Mouse (Mus musculus): ENCODE measurements at regions not wholly inside any gene's neighbourhood (a gene's known extent, or its start where the extent isn't known, plus 50 kb on each side); places are given as distances from the start of the nearest gene placed in this dataset.

GRCm38 (mm10) chr8:91973951-91974439, 172.1 kb upstream of the Irx3 start:
- TF ChIP-seq POLR2A (IDR thresholded peaks at IDR 0.05; ENCODE audit: borderline replicate concordance, extremely low read depth, insufficient read depth, insufficient read length, poor library complexity, severe bottlenecking) (no peak), CTCF (IDR thresholded peaks at IDR 0.05; ENCODE audit: borderline replicate concordance, extremely low read depth, insufficient read depth, insufficient read length) (no peak)
- DNase-seq (ENCODE audit: low read depth), result peak; percentile 88

GRCm38 (mm10) chr8:91967407-91967806, 165.5 kb upstream of the Irx3 start:
- peak; percentile 25 for DNase-seq (ENCODE audit: low read depth)
- no peak for TF ChIP-seq CTCF (IDR thresholded peaks at IDR 0.05; ENCODE audit: borderline replicate concordance, extremely low read depth, insufficient read depth, insufficient read length)
- TF ChIP-seq POLR2A (IDR thresholded peaks at IDR 0.05; ENCODE audit: borderline replicate concordance, extremely low read depth, insufficient read depth, insufficient read length, poor library complexity, severe bottlenecking), result no peak

GRCm38 (mm10) chr8:91966891-91967370, 165.1 kb upstream of the Irx3 start:
- TF ChIP-seq CTCF (IDR thresholded peaks at IDR 0.05; ENCODE audit: borderline replicate concordance, extremely low read depth, insufficient read depth, insufficient read length), result peak; percentile 29; the same call in 1 of the 2 replicates
- no peak for TF ChIP-seq POLR2A (IDR thresholded peaks at IDR 0.05; ENCODE audit: borderline replicate concordance, extremely low read depth, insufficient read depth, insufficient read length, poor library complexity, severe bottlenecking)
- DNase-seq (ENCODE audit: low read depth), result no peak

GRCm38 (mm10) chr8:91961696-91962095, 159.8 kb upstream of the Irx3 start:
- no peak for TF ChIP-seq CTCF (IDR thresholded peaks at IDR 0.05; ENCODE audit: borderline replicate concordance, extremely low read depth, insufficient read depth, insufficient read length)
- no peak for TF ChIP-seq POLR2A (IDR thresholded peaks at IDR 0.05; ENCODE audit: borderline replicate concordance, extremely low read depth, insufficient read depth, insufficient read length, poor library complexity, severe bottlenecking)
- no peak for DNase-seq (ENCODE audit: low read depth)

GRCm38 (mm10) chr8:91955170-91955569, 153.3 kb upstream of the Irx3 start:
- DNase-seq (ENCODE audit: low read depth), result peak; percentile 10

GRCm38 (mm10) chr8:91952981-91953380, 151.1 kb upstream of the Irx3 start:
- DNase-seq (ENCODE audit: low read depth), result no peak
- TF ChIP-seq POLR2A (IDR thresholded peaks at IDR 0.05; ENCODE audit: borderline replicate concordance, extremely low read depth, insufficient read depth, insufficient read length, poor library complexity, severe bottlenecking) (no peak), CTCF (IDR thresholded peaks at IDR 0.05; ENCODE audit: borderline replicate concordance, extremely low read depth, insufficient read depth, insufficient read length) (no peak)

More at GRCm38 (mm10) chr8:91955170-91955569, 153.3 kb upstream of the Irx3 start:
- TF ChIP-seq CTCF (IDR thresholded peaks at IDR 0.05; ENCODE audit: borderline replicate concordance, extremely low read depth, insufficient read depth, insufficient read length) (no peak), POLR2A (IDR thresholded peaks at IDR 0.05; ENCODE audit: borderline replicate concordance, extremely low read depth, insufficient read depth, insufficient read length, poor library complexity, severe bottlenecking) (no peak)

- peak; percentile 9 for DNase-seq (ENCODE audit: low read depth)
- TF ChIP-seq CTCF (IDR thresholded peaks at IDR 0.05; ENCODE audit: borderline replicate concordance, extremely low read depth, insufficient read depth, insufficient read length) (no peak), POLR2A (IDR thresholded peaks at IDR 0.05; ENCODE audit: borderline replicate concordance, extremely low read depth, insufficient read depth, insufficient read length, poor library complexity, severe bottlenecking) (no peak)
Observed at GRCm38 (mm10) chr8:91949110-91949509, 147.2 kb upstream of the Irx3 start.

- peak; percentile 41 for DNase-seq (ENCODE audit: low read depth)
- TF ChIP-seq POLR2A (IDR thresholded peaks at IDR 0.05; ENCODE audit: borderline replicate concordance, extremely low read depth, insufficient read depth, insufficient read length, poor library complexity, severe bottlenecking), result no peak
- TF ChIP-seq CTCF (IDR thresholded peaks at IDR 0.05; ENCODE audit: borderline replicate concordance, extremely low read depth, insufficient read depth, insufficient read length), result no peak
Observed at GRCm38 (mm10) chr8:91948173-91948940, 146.5 kb upstream of the Irx3 start.

GRCm38 (mm10) chr8:91941005-91941404, 139.1 kb upstream of the Irx3 start:
- no peak for DNase-seq (ENCODE audit: low read depth)
- TF ChIP-seq CTCF (IDR thresholded peaks at IDR 0.05; ENCODE audit: borderline replicate concordance, extremely low read depth, insufficient read depth, insufficient read length), result no peak
- no peak for TF ChIP-seq POLR2A (IDR thresholded peaks at IDR 0.05; ENCODE audit: borderline replicate concordance, extremely low read depth, insufficient read depth, insufficient read length, poor library complexity, severe bottlenecking)

- no peak for TF ChIP-seq POLR2A (IDR thresholded peaks at IDR 0.05; ENCODE audit: borderline replicate concordance, extremely low read depth, insufficient read depth, insufficient read length, poor library complexity, severe bottlenecking)
- TF ChIP-seq CTCF (IDR thresholded peaks at IDR 0.05; ENCODE audit: borderline replicate concordance, extremely low read depth, insufficient read depth, insufficient read length), result no peak
- no peak for DNase-seq (ENCODE audit: low read depth)
Observed at GRCm38 (mm10) chr8:91937227-91937626, 135.4 kb upstream of the Irx3 start.

GRCm38 (mm10) chr8:91930520-91930919, 128.7 kb upstream of the Irx3 start:
- DNase-seq (ENCODE audit: low read depth), result no peak
- no peak for TF ChIP-seq CTCF (IDR thresholded peaks at IDR 0.05; ENCODE audit: borderline replicate concordance, extremely low read depth, insufficient read depth, insufficient read length)
- no peak for TF ChIP-seq POLR2A (IDR thresholded peaks at IDR 0.05; ENCODE audit: borderline replicate concordance, extremely low read depth, insufficient read depth, insufficient read length, poor library complexity, severe bottlenecking)

Data from brain, embryonic 14.5 days (tissue).